Mouse (Mus musculus) embryonic stem cell, embryonic (primary cell): ENCODE measurements around the gene Mtm1.

ENCODE experiments used
- CTCF ChIA-PET, 4 experiments: fragments of 300-600 bp in 2 of 4; fragments of 350-600 bp in 2 of 4; sonication (Branson Sonifier 250); formaldehyde crosslinking; loops; one replicate each; lab custom pipeline; 2022; ENCODE audit warnings: inconsistent platforms in 2 of 4; lab: Charles Lee
- POLR2A ChIA-PET, 4 experiments: fragments of 300-600 bp in 2 of 4; fragments of 350-600 bp in 2 of 4; sonication (Branson Sonifier 250); formaldehyde crosslinking; loops; one replicate each; lab custom pipeline; 2022; ENCODE audit warnings: antibody characterized with exemption in 4 of 4, inconsistent platforms in 1 of 4; lab: Charles Lee

Mtm1 gene

DNA sequence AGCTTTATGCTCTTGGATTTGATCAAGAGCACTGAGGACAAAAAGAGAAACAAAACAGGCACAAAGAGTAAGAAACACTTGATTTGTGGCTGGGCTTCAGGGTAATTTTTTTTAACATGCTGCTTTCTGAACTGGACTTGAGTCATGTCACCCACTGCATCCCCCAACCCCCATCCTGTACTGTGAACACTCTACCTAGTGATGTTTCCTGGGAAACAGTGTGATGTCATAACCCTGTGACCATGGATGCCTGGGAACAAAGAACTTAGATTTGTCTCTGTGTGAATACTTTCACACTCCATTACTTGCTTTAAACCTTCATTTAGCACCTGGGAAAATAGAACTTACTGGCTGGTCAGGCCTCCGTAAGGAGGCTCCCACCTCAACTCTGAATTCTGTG lies at the start of gene Mtm1:
Mtm1 (plus strand) TSS at position 301 of the 400 bp plus-strand sequence.
- ChIA-PET POLR2A (no interaction called here), CTCF (no interaction called here)

DNA sequence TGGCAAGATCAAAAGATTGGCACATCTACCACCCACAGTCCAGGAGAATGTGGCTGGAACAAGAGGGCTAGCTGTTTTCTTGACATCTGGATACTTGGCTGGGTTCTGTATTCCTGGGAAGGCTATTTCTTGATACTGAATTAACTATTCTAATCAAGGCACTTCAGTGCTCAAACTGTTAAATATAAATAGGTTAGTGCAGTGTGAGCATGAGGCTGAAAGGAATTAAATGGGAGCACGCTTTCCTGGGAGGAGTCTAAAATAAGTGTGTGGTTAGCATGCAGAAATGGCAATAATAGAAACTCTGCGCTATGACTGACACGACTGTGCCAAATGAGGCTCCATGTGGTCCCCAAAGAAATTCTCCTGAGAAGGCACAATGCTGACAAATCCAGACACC lies 29.0 kb upstream of the Mtm1 start:
- CTCF ChIA-PET = no interaction called here
- POLR2A ChIA-PET = no interaction called here

DNA sequence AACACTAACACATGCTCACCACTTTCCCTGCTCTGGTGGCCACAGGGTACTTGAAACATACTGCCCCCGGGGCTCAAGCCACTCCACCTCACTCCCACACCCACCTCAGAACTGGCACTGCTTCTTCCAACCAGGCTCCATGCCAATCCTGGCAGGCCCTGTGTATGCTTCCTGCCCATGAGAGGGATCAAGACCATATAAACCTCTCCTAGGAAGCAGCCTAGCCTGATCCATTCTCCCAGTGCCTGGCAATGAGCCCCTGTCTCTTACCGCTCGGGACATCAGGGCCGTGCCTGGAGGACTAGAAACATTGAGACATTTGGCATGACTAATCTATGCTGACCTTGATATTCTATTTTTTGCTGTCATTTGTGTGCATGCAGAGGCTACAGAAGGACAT lies 26.9 kb upstream of the Mtm1 start:
- CTCF ChIA-PET = no interaction called here
- POLR2A ChIA-PET = no interaction called here

DNA sequence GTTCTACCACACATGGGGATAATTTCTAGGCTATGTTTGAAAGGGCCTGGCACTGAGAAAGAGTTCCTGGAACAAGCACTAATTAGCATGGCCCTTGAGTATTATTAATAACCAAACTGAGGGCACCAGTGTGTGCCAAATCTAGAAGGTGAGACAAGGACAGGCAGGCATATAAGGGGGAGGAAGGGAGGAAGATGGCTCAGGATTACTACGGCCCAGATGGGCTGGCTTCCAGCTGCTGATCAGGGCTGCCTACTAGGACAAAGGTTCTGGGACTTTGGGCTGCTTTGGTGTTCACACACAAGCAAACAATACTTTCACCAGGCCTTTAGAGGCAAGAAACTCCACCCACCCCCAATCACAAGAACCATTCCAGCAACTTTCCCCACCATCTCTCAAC lies 24.2 kb upstream of the Mtm1 start:
- CTCF ChIA-PET = no interaction called here
- POLR2A ChIA-PET = no interaction called here

DNA sequence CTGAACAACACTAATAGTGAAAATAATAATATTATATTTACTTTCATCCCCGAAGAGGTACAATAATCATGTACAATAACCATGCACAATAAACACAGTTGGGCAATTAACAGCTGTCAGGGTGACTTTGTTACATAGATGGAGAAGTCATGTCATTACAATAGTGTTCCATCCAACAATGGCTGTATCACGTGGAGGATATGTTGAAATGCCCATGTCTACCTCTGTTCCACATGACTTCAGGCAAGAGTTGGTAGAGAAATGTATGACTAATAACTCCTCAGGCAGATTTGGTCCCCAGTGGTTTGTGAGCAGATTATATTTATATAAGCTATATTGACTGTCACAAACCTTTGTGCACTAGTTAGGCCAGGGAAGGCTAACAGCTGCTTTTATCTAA lies 5.8 kb upstream of the Mtm1 start:
- CTCF ChIA-PET = no interaction called here

GRCm38 (mm10) chrX:71205821-71206542 lies 4.6 kb upstream of the Mtm1 start:
- CTCF ChIA-PET = no interaction called here
- POLR2A ChIA-PET = no interaction called here

More for the DNA sequence above, 5.8 kb upstream of the Mtm1 start:
- POLR2A ChIA-PET = no interaction called here

DNA sequence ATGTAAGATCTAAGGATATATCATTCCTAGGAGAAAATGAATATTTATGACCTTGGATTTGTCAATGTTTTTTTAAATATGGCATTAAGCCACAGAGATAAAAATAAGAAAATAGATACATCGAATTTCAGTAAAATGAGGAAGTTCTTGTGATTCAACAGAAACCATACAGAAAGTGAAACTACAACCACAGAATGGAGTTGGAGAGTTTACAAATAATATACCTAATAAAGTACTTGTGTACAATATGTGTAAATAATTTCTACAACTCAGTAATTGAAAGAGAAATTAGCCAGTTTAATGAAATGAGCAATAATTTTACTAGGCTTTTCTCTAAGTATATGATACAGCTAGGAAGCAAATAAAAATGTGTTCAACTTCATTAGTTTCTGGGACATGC lies 4.0 kb upstream of the Mtm1 start:
- CTCF ChIA-PET = no interaction called here
- POLR2A ChIA-PET = no interaction called here

DNA sequence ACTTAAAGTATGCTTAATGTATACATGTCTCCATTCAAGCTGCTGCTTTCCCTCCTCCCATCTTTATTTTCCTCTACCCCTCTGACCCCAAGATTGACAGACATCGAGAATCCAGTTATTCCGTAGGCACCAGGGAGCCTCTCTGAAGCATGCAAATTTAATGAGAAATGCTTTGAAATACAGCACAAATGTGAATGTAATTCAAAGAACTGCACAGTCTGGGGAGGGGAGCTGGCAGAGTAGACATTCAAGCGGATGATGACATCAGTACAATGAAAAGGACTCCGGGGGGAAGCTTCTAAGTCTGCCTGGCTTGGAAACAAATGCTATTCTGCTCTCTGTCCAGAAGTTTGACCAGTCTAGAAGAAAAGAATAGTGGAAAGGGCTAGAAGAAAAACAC lies 2.3 kb downstream of the Mtm1 start:
- ChIA-PET CTCF (no interaction called here), POLR2A (no interaction called here)

DNA sequence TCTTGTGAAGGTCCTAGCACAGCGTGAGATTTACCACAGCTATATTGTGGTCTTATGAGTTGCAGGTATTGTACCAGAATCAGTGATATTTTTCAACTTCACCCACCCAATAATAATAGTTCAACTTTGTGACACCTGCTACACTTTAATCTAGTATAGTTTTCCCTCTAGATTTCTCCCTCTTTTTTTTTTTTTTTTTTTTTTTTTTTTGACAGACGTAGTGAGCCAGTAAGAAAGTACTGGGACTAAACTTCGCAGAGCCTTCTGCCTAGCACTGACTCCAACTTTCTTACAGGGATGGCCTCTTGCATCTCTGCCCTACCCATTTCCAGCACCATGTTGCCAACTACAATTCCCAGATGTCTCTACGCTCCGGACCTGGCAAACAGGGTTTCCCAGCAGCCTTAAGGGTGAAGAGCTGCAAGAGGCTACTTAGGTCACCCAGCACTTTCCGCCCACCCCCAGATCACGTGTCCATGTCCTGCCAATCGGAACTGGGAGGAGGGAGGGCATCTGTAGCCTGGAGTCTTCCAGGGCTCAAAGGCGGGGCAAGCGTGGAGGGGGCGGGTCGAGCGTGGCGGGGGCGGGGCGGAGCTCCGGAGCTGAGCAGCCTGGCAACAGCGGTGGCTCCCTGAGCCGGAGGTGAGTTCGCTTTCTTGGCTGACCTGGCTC lies 4.0 kb downstream of the Mtm1 start:
- POLR2A ChIA-PET = interaction anchor here in 3 of 4 experiments (0.6 to 1.7 kb wide), 12 partner anchors 9 to 1704 kb away, joined by 3 to 5 read pairs (median 3); partner anchors contain the start of genes Cd99l2 (in 1 of the 3), Cetn2 (in 1 of the 3) and Nsdhl (in 1 of the 3)
- CTCF ChIA-PET = interaction anchor here in 1 of 4 experiments (0.7 kb wide), 1 partner anchor 444 kb away, joined by 3 read pairs; no protein-coding TSS in a partner anchor

GRCm38 (mm10) chrX:71215113-71215708 lies 4.6 kb downstream of the Mtm1 start:
- POLR2A ChIA-PET = interaction anchor here in 3 of 4 experiments (0.6 to 1.7 kb wide), 10 partner anchors 11 to 1703 kb away, joined by 3 to 5 read pairs (median 4); partner anchors contain the start of genes Cd99l2 (in 1 of the 3), Cetn2 (in 1 of the 3) and Nsdhl (in 1 of the 3)
- CTCF ChIA-PET = no interaction called here

GRCm38 (mm10) chrX:71216879-71217278 lies 6.3 kb downstream of the Mtm1 start:
- ChIA-PET CTCF (no interaction called here), POLR2A (no interaction called here)

GRCm38 (mm10) chrX:71218853-71219252 lies 8.3 kb downstream of the Mtm1 start:
- POLR2A ChIA-PET = interaction anchor here in 1 of 4 experiments (1.5 kb wide), 1 partner anchor 9 kb away, joined by 4 read pairs; no protein-coding TSS in a partner anchor
- CTCF ChIA-PET = no interaction called here

GRCm38 (mm10) chrX:71220896-71221295 lies 10.3 kb downstream of the Mtm1 start:
- POLR2A ChIA-PET = interaction anchor here in 1 of 4 experiments (0.9 to 1.7 kb wide), 4 partner anchors 8 to 20 kb away, joined by 3 to 5 read pairs (median 3); no protein-coding TSS in a partner anchor
- CTCF ChIA-PET = no interaction called here

- CTCF ChIA-PET = no interaction called here
Observed at GRCm38 (mm10) chrX:71222648-71223408, 12.3 kb downstream of the Mtm1 start.

GRCm38 (mm10) chrX:71226881-71227280 lies 16.3 kb downstream of the Mtm1 start:
- ChIA-PET CTCF (no interaction called here), POLR2A (interaction anchor here in 3 of 4 experiments (1.0 to 1.7 kb wide), 5 partner anchors 8 to 12 kb away, joined by 3 to 5 read pairs (median 4); no protein-coding TSS in a partner anchor)

More at GRCm38 (mm10) chrX:71222648-71223408, 12.3 kb downstream of the Mtm1 start:
- POLR2A ChIA-PET = interaction anchor here in 1 of 4 experiments (0.5 kb wide), 1 partner anchor 9 kb away, joined by 3 read pairs; no protein-coding TSS in a partner anchor

DNA sequence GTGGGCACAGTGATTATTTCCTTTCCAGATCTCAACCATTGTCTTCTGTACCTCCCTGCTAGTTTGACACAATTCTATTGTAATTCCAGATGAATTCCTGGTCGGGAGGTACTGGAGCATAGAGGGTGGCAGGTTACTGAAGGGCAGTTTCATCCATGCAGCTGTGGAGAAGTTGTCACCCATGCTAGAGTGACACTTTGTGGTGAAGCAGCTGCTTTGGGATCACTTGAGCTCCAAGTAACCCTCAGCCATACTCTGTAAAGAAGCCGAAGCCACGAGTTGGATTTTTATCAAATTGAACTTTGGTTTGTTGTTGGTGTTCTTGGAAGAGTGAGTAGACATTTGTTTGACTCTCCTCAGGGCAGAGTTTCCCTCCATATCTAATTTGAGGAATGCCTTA lies 17.6 kb downstream of the Mtm1 start:
- POLR2A ChIA-PET = interaction anchor here in 3 of 4 experiments (1.6 to 1.7 kb wide), 5 partner anchors 8 to 13 kb away, joined by 3 to 5 read pairs (median 4); no protein-coding TSS in a partner anchor
- CTCF ChIA-PET = no interaction called here

- CTCF ChIA-PET = no interaction called here
- POLR2A ChIA-PET = interaction anchor here in 1 of 4 experiments (1.3 kb wide), 1 partner anchor 10 kb away, joined by 3 read pairs; no protein-coding TSS in a partner anchor
Observed at GRCm38 (mm10) chrX:71230847-71231246, 20.3 kb downstream of the Mtm1 start.

GRCm38 (mm10) chrX:71256422-71256821 lies 45.9 kb downstream of the Mtm1 start:
- CTCF ChIA-PET = no interaction called here
- POLR2A ChIA-PET = no interaction called here

DNA sequence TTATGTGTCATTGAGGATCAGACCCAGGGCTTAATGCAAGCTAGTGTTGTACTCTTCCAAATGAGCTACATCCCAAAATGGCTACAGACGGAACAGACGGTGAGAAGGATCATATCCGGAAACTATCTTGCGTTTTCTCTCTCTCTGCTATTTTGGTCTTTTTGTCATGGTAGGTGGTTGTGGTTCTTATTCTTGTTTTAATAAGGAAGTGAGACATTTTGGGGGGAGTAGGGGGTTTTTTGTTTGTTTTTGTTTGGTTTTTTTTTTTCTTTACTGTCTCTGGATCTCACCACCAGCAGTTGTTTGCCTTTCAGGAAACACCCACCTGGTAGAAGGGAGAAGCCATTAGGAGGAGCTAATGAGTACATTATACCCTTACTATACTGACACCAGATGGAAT lies 50.3 kb downstream of the Mtm1 start:
- ChIA-PET CTCF (no interaction called here), POLR2A (no interaction called here)
